Mouse (Mus musculus): ENCODE measurements around the gene Fchsd2.

- TF ChIP-seq POLR2A (IDR thresholded peaks at IDR 0.05; ENCODE audit: extremely low read depth, insufficient read depth, low read length): no peak
- no peak for TF ChIP-seq CTCF (IDR thresholded peaks at IDR 0.05; ENCODE audit: low read depth, low read length)
Observed at GRCm38 (mm10) chr7:101287820-101288219, 195.2 kb downstream of the Fchsd2 start.
